Mouse (Mus musculus) adrenal gland, postnatal 10 days (tissue): ENCODE results near the gene AC109138.7. TPM values are rescaled to one million over a fixed set of nuclear protein-coding genes. Genes with fewer than 3 reads are reported as not detected.
A peak's percentile ranks its signal among the peaks of the same experiment; 100 is the strongest.

Experiments
- DNase-seq: peaks from one replicate; pipeline ENCODE4 v3.0.0; 2021; ENCODE audit warnings: mixed read lengths
- total RNA-seq, 2 experiments: library from RNA; stranded (reverse); gene quantifications; 2 replicates each; pipeline ENCODE4 v1.2.3; 2021

AC109138.7 gene
- total RNA-seq, 2 experiments from 2014 or later: not detected

- DNase-seq: no peak
These were observed 21.7 kb upstream of the AC109138.7 start for GRCm38 (mm10) chr19:4192251-4192985.

GRCm38 (mm10) chr19:4193129-4193528, 21.0 kb upstream of the AC109138.7 start:
- no peak for DNase-seq

GRCm38 (mm10) chr19:4194021-4194724, 20.0 kb upstream of the AC109138.7 start:
- DNase-seq: peak; percentile 48

DNA sequence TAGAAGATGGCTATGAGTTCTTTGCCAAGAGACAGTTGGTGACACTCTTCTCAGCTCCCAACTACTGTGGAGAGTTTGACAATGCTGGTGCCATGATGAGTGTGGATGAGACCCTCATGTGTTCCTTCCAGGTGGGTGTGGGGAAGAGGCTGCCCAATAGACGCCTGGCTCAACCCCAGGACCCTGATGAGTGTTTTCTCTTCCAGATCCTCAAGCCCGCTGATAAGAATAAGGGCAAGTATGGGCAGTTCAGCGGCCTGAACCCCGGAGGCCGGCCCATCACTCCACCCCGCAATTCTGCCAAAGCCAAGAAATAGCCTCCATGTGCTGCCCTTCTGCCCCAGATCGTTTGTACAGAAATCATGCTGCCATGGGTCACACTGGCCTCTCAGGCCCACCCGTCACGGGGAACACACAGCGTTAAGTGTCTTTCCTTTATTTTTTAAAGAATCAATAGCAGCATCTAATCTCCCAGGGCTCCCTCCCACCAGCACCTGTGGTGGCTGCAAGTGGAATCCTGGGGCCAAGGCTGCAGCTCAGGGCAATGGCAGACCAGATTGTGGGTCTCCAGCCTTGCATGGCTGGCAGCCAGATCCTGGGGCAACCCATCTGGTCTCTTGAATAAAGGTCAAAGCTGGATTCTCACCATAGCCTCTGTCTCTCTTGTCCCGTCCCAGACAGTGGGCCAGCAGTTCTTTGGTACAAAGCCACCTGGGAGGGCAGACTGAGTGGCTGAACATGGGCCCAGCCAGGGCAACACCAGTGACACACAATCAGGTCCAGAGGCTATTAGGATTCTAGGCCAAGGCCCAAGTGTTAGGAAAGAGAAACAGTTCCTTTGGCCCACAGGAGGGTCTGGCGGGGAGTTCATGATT, 19.1 kb upstream of the AC109138.7 start:
- peak; percentile 61 for DNase-seq

GRCm38 (mm10) chr19:4196048-4196447, 18.1 kb upstream of the AC109138.7 start:
- no peak for DNase-seq

DNA sequence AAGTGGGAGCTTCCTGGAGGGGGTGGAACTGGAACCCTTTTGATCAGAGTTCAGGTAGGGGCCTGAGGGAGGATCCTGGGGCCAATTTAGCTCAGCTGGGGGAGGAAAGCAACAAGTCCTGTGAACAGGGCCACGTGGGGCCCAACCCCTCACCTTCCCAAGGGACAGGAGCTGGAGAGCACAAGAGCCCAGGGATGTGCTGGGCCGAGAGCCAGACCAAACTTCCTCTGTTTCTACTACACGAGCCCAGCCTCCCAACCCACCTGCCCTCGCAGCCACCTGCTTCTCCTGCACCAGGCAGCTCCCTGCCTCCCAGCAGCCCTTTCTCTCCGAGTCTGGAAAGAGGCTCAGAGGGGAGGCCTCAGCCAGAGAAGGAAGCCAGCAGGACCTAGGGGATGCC, 17.6 kb upstream of the AC109138.7 start:
- DNase-seq: peak; percentile 74

DNA sequence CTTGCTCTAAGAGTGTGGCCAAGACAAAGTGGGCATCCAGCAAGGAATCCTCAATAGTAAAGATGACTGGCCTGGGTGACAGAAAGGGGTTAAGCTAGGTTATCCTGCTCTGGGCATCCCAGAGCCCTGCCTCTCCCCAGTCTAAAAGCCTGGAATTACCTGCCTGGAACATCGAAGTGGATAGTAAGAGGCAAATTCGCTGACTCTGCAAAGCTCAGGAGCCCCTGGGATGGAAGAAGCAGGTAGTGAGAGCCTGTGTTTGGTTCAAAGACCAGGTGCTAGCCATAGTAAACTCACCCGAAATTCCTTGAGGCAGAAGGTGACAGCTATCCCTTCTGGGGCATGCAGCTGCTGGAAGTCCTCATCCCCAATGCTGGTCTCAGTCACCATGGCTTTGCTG, 17.0 kb upstream of the AC109138.7 start:
- no peak for DNase-seq

- DNase-seq: peak; percentile 96
These were observed 12.8 kb upstream of the AC109138.7 start, which contains the start of gene Rad9a for GRCm38 (mm10) chr19:4201291-4201909. Gene Rad9a (minus strand): TSS chr19:4201662.

DNA sequence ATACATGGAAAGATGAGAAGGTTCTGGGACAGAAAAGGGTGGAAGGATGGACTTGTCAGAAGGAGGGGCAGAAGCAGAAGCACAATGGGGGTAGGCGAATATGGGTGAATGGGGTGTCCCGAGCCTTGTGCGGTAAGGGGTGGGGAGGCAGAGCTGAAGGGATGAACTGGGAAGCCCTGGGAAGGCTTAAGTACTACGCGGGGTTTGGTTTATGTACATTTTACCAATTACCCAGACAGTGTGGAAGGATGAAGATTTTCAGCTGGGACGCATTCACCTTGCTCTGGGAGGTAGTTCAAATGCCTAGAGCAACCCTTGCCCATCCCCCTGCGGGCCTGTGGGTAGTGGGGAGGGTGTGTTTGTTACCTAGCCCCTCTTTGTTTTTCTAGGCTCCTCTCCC, 12.0 kb upstream of the AC109138.7 start:
- no peak for DNase-seq

- no peak for DNase-seq
These were observed 11.0 kb upstream of the AC109138.7 start for GRCm38 (mm10) chr19:4203148-4203547.

- DNase-seq: no peak
These were observed 10.4 kb upstream of the AC109138.7 start for GRCm38 (mm10) chr19:4203604-4204326.

GRCm38 (mm10) chr19:4204889-4205288, 9.3 kb upstream of the AC109138.7 start:
- no peak for DNase-seq

- peak; percentile 82 for DNase-seq
These were observed 7.2 kb upstream of the AC109138.7 start for GRCm38 (mm10) chr19:4206971-4207370.

DNA sequence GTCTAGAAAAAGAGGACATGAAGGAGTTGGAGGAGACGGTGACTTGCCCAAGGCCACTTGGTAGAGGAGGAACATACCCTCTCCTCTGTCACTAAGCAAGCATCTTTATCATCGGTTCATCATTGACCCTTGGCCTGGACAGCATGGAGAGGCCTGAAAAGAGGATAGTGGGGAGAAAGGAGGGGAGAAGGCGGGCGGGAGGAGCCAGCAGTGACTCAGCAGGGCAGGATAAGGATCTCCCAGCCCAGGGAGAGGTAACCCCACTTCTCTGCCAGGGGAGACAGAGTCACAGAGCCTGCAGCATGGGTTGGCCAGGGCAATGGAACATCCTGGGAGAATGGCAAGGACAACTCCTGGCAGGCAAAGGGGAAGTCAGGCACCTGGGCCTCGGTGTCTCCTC, 5.6 kb upstream of the AC109138.7 start:
- no peak for DNase-seq

GRCm38 (mm10) chr19:4211891-4212588, 2.1 kb upstream of the AC109138.7 start:
- DNase-seq: no peak

GRCm38 (mm10) chr19:4213524-4213974, 608 bp upstream of the AC109138.7 start:
- DNase-seq: peak; percentile 68

GRCm38 (mm10) chr19:4214771-4215450, 754 bp downstream of the AC109138.7 start:
- peak; percentile 59 for DNase-seq

GRCm38 (mm10) chr19:4215451-4215840, 1.3 kb downstream of the AC109138.7 start:
- DNase-seq: no peak

DNA sequence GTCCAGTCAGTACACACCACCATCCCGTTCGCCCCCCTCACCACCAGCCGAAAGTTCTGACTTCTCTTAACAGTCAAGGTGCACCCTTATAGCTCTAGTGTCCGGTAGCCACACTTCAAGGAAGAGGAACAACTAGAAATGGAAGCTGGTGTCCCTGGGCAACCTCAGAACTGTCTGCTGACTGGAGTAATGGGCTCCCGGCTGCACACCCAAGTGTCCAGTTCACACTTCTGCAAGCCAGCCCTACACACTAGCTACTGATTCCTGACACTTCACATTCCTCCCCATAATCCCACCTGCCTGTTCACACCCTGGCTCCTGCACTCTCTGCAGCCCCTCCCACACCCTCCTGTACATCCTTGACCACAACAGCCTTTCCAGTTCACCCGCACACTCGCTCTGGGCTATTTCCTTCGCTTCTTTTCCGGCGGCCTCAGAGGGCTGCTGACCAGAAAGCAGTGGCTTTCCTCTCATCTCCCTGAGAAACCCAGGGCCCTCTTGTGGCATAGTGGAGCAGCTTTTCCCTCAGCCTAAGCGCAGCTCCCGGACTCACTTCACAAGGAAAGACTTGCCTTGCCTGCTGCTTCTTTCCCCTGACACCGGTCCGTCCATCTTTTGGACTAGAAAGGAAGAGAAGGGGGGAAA, 2.0 kb downstream of the AC109138.7 start:
- DNase-seq: peak; percentile 60

DNA sequence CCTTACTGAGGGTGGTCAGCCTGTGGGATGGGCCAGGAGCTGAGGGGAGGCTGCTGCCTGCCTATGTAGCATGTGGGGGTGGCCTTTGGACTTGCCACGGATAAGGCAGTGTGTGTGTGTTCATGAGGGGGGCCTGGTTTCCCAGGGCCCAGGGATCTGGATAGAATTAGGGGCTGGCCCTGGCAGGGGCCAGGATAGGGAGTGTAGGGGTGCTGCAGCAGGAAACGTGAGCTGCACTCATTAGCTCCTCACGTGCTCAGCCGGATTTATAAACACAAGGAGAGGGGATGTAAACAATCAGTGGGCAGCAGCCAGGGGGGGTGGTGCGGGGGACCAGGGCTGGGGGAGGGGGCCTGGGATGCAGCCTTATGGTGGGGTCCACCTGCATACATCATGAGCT, 3.0 kb downstream of the AC109138.7 start:
- no peak for DNase-seq
